Mouse (Mus musculus) megakaryocyte, adult 5-6 weeks (primary cell): Measurements from ENCODE around the gene Ndufaf2. TPM values are rescaled to one million over a fixed set of nuclear protein-coding genes. Genes with fewer than 3 reads are reported as not detected.

Source experiments
- ATAC-seq: 2 replicates; pipeline ENCODE4 v1.8.0; 2016; ENCODE audit warnings: mild to moderate bottlenecking, inconsistent platforms; ENCODE audit not compliant: poor library complexity, severe bottlenecking
- total RNA-seq, 2 experiments: library from RNA; stranded (forward) in 1 of 2; stranded (reverse) in 1 of 2; fragments of 153-499, 151-499 nt in 1 of 2; fragments of 221-1000, 200-1000 nt in 1 of 2; gene quantifications; 2 replicates each; pipeline versions ENCODE4 v1.2.3 to v1.2.4; 2015 to 2017

Gene Ndufaf2
- total RNA-seq, 2 experiments from 2014 or later = 14.9 to 23.1 TPM

DNA sequence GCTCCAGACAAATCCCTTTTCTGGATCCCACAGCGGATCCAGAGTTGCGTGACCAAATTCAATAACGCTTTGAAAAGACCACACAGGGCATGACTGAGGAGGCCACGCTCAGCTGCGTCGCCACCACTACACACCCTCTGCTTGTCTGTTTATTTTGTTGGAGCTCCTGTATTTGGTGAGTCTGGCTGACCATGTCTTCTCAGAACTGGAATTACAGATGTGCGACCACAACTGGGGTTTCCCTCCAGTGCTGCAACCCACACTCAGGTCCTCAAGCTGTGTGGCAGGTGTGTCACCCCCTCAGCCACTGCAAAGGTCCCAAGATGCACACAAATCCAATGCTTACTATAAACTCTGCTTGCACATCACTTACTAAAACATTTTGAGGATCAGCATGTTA is 66.1 kb downstream of the Ndufaf2 start:
- no peak for ATAC-seq

- no peak for ATAC-seq
These were observed 71.7 kb downstream of the Ndufaf2 start for GRCm38 (mm10) chr13:108086724-108087123.

DNA sequence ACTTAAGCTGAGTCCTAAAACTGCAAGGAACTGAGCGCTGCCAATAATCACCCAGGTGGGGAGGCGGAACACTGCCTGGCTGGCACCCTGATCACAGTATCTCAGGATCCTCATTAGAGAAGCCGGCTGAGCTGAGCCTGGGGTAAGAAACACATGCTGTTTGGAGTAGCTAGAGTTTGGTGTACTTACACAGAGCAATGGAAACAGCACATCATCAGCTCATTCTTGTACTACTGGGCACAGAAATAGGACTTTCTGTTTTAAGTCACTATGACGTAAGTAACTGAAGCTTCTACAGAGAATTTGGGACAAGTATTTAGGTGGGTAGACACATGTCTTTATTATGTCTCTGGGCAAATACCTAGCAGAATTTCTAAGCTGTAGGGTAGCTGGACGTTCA is 72.4 kb downstream of the Ndufaf2 start:
- ATAC-seq = no peak

- ATAC-seq = no peak
These were observed 74.3 kb downstream of the Ndufaf2 start for GRCm38 (mm10) chr13:108084086-108084485.

- no peak for ATAC-seq
These were observed 80.5 kb downstream of the Ndufaf2 start for GRCm38 (mm10) chr13:108077901-108078300.

- no peak for ATAC-seq
These were observed 80.9 kb downstream of the Ndufaf2 start for GRCm38 (mm10) chr13:108077476-108077875.

DNA sequence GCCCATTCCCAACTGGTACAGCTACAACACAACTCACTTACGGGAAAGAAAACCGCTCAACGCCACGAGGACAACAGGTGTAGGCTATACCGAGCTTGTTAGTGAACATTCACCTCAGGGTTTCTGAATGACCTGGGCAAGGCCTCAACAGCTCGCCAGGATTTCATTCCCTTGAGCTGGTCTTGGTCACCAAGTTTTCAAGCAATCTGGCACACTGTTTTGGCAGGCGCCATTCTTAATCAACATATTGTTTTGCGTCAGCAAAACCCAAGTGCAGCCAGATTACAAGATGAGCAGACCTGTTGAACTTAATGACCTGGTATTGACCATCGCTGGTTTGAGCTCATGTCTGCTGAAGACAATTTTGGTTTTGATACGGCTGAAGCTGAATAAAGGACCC is 88.3 kb downstream of the Ndufaf2 start:
- no peak for ATAC-seq

DNA sequence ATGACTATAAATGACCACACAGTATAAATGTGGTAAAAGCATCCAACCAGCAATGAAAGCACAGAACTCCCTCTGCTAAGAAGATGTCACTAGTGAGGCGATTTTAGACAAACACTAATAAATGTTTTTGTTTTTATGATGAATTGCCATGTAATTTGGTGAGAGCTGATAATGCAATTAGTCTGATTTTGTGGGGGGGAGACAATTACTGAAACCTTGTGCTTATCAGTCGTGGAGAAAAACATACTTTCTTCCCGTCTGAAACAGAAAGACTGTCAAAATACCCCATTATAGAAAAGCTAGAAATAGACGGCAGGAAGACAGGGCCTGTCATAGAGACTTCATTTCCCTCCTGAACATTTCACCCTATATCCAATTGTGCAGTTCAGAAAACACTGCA is 89.3 kb downstream of the Ndufaf2 start:
- ATAC-seq = no peak

- no peak for ATAC-seq
These were observed 92.4 kb downstream of the Ndufaf2 start for GRCm38 (mm10) chr13:108066021-108066420.

DNA sequence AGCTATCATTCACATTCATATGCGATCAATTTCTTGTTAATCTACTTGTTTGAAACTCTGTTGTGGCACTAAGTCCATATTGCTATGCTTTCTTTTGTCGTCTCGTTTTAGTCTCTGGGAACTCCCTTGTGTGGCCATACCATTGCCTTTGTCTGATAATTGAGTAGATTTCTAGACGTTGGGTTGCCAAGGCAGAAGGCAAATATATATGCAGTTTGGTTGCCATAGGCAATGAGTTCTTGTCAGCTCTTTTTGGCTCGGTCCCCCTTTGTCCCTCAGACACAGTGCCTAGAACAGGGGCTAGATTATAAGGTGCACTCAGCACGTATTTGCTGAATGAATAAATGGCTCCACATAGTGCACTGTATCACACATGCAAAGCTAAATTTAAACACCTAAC is 94.1 kb downstream of the Ndufaf2 start:
- no peak for ATAC-seq

DNA sequence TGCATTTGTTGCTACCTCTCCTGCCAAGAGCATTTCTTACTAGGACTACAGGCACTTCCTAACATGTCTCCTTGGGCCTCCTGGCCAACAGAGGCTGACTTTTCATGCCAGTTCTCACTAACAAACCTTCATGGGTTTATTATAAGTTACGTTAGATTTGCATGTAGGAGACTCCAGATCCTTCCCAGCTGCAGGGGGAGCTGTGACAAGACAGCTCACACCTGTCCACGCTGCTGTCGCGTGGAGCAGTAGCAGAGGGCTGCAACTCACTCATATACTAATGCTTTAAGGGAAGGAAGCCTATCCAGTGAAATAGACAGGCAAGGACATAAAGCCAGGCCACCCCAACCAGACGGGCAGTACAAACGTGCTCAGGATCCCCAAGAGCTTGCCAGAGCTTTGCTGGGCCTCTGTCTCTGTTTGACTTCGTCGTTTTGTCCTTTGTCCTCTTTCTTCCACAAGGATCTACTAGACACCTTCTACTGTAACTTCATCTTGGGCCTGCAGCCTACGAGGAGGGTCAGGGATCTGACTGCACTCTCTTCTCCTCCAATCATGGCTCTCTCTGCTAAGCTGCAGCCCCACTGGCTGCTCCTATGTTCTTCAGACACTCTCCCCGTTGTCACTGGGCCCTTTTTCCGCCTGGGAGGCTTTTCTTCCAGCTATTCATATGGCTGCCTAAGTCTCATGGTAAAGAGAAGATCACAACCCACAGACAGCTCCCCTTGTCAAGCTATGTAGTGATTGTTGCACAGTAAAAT is 94.9 kb downstream of the Ndufaf2 start:
- no peak for ATAC-seq

GRCm38 (mm10) chr13:108062900-108063299 is 95.5 kb downstream of the Ndufaf2 start:
- no peak for ATAC-seq

GRCm38 (mm10) chr13:108060936-108061578 is 97.4 kb downstream of the Ndufaf2 start:
- ATAC-seq = no peak

- no peak for ATAC-seq
These were observed 98.0 kb downstream of the Ndufaf2 start for GRCm38 (mm10) chr13:108060286-108060885.

- ATAC-seq = peak; percentile 54; the same call in 1 of the 2 replicates
These were observed 101.5 kb downstream of the Ndufaf2 start for GRCm38 (mm10) chr13:108056896-108057295.

DNA sequence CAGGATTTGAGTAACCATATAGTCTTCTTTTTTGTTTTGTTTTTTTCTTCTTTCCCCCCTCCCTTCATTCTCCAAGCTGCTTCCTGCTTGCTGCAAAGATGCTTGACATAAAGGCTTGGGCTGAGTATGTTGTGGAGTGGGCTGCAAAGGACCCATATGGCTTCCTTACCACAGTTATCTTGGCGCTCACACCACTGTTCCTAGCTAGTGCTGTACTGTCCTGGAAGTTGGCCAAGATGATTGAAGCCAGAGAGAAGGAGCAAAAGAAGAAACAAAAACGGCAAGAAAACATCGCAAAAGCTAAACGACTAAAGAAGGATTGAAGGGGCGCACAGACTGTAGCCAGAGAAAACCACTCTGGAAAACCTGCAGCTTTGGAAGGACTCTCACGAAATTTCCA is 111.1 kb downstream of the Ndufaf2 start:
- ATAC-seq = no peak

DNA sequence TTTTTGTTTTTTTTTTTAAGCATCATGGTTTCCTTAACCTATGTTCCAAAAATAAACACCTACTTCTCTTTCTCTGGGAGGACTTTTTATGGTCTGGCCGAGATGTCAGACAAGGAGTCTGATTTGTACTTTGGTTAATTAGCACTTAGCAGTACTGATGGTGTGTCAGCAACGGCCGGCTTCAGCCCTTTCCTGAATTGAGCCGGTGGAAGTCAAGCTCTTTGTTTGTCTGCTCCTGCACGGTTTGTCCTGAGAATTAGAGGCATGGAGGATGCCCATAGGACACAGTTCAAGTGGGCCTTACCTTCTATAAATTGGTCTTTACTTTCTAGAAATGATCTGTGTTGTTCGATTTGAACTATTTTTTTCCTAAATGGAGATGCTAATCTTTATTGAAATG is 111.5 kb downstream of the Ndufaf2 start:
- no peak for ATAC-seq

DNA sequence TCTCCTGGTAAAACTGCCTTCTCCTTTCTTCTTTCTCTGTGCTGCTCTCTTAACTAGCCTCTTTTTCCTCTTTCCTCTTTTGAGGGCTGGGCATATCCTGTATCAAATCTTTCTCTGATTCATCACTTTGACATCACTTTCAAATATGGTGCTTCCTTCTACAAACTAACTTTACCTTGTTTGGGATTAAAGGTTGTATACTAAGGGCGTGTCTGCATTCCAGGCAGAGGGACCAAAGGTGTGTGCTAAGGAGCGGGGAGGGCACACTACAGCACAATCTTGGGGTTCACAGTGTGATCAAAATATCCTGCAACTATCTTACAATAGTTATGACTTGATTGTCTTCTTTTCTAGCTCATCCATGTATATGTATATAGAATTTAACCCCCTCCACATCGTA is 112.4 kb downstream of the Ndufaf2 start:
- no peak for ATAC-seq

GRCm38 (mm10) chr13:108045646-108046045 is 112.8 kb downstream of the Ndufaf2 start:
- no peak for ATAC-seq

- ATAC-seq = peak; percentile 76
These were observed 114.0 kb downstream of the Ndufaf2 start, which contains the start of gene Smim15 for GRCm38 (mm10) chr13:108044222-108044941. Gene Smim15 (plus strand): TSS chr13:108044446.
